Comparison of ENCODE assay signal across 8 mouse cellular contexts in genomic region chr6:83121863-83122710, GRCm38 (mm10). TPM values are rescaled to one million over a fixed set of nuclear protein-coding genes. Genes with fewer than 3 reads are reported as not detected.
DNase-seq lines count a peak whose midpoint lies in the region; ATAC-seq and TF ChIP-seq lines count a peak whose summit lies in the region.

No protein-coding gene starts in this region.

- no peak for TF ChIP-seq CTCF in lung, embryonic 14.5 days (IDR thresholded peaks at IDR 0.05; ENCODE audit: low read depth)

- peak; percentile 65 for DNase-seq in cerebellum, adult 11 months
- DNase-seq in lung, embryonic 14.5 days, result peak; percentile 49
- DNase-seq in lung, postnatal 36 days, result no peak
- no peak for DNase-seq in ovary, postnatal 36 days (ENCODE audit: low spot score)

- H3K36me3 ChIP-seq in lung, embryonic 14.5 days (ENCODE audit: insufficient read depth), result peaks cover 28% of the 10 kb centered on the region
- H3K36me3 ChIP-seq in forebrain, embryonic 15.5 days, result peaks cover 23% of the 10 kb centered on the region; the same call in 1 of the 2 replicates
- peaks cover 36% of the 10 kb centered on the region for H3K36me3 ChIP-seq in liver, embryonic 12.5 days
- peaks cover 13% of the 10 kb centered on the region for H3K36me3 ChIP-seq in stomach, embryonic 15.5 days

- H3K4me3 ChIP-seq in lung, embryonic 14.5 days (ENCODE audit: low read depth, low read length), result peak overlapping the region; percentile 79
- H3K4me3 ChIP-seq in forebrain, embryonic 15.5 days, result peak overlapping the region; percentile 86
- peak overlapping the region; percentile 74 for H3K4me3 ChIP-seq in liver, embryonic 12.5 days
- peak overlapping the region; percentile 59 for H3K4me3 ChIP-seq in stomach, embryonic 15.5 days (replicated peaks)

- peak overlapping the region; percentile 98 for H3K4me2 ChIP-seq in lung, embryonic 14.5 days
- peak overlapping the region; percentile 95 for H3K4me2 ChIP-seq in forebrain, embryonic 15.5 days (replicated peaks)
- peak overlapping the region; percentile 95 for H3K4me2 ChIP-seq in liver, embryonic 12.5 days
- peak overlapping the region; percentile 97 for H3K4me2 ChIP-seq in stomach, embryonic 15.5 days

- ATAC-seq in cerebellum, adult (ENCODE audit: insufficient number of reproducible peaks, low FRiP score, low TSS enrichment), result no peak; the same call in 1 of the 2 replicates
- ATAC-seq in lung, embryonic 14.5 days (ENCODE audit: insufficient read depth), result no peak; the same call in 1 of the 2 replicates
- ATAC-seq in forebrain, embryonic 15.5 days (replicated peaks), result no peak; the same call in 1 of the 2 replicates
- ATAC-seq in liver, embryonic 12.5 days, result peak; percentile 40
- no peak for ATAC-seq in stomach, embryonic 15.5 days (ENCODE audit: insufficient read depth, low FRiP score, low read depth)

- no peaks in the 10 kb centered on the region for H3K9me3 ChIP-seq in lung, embryonic 14.5 days (ENCODE audit: low read depth, low read length)
- no peaks in the 10 kb centered on the region for H3K9me3 ChIP-seq in forebrain, embryonic 15.5 days
- no peaks in the 10 kb centered on the region for H3K9me3 ChIP-seq in liver, embryonic 12.5 days (replicated peaks)
- H3K9me3 ChIP-seq in stomach, embryonic 15.5 days, result no peaks in the 10 kb centered on the region

- peak overlapping the region; percentile 88 for H3K9ac ChIP-seq in lung, embryonic 14.5 days
- H3K9ac ChIP-seq in forebrain, embryonic 15.5 days (replicated peaks), result peak overlapping the region; percentile 69
- H3K9ac ChIP-seq in liver, embryonic 12.5 days, result peak overlapping the region; percentile 88
- peak overlapping the region; percentile 75 for H3K9ac ChIP-seq in stomach, embryonic 15.5 days

- WGBS in lung, embryonic 14.5 days, result 1% methylated on average over 49 of the region's 52 CpGs
- WGBS in forebrain, embryonic 15.5 days, result under 1% methylated on average over 47 of the region's 52 CpGs
- WGBS in liver, embryonic 12.5 days (ENCODE audit: insufficient replicate concordance), result 2% methylated on average over 52 of the region's 52 CpGs
- WGBS in stomach, embryonic 15.5 days, result under 1% methylated on average over 50 of the region's 52 CpGs

- peaks cover 13% of the 10 kb centered on the region for H3K4me1 ChIP-seq in lung, embryonic 14.5 days (ENCODE audit: insufficient read depth)
- peaks cover 54% of the 10 kb centered on the region for H3K4me1 ChIP-seq in forebrain, embryonic 15.5 days
- peaks cover 69% of the 10 kb centered on the region for H3K4me1 ChIP-seq in liver, embryonic 12.5 days
- peaks cover 45% of the 10 kb centered on the region for H3K4me1 ChIP-seq in stomach, embryonic 15.5 days

- H3K27ac ChIP-seq in lung, embryonic 14.5 days (ENCODE audit: low read depth), result peak overlapping the region; percentile 98
- peak overlapping the region; percentile 95 for H3K27ac ChIP-seq in forebrain, embryonic 15.5 days (replicated peaks)
- H3K27ac ChIP-seq in liver, embryonic 12.5 days, result peak overlapping the region; percentile 96
- H3K27ac ChIP-seq in stomach, embryonic 15.5 days, result peak overlapping the region; percentile 98

- H3K27me3 ChIP-seq in lung, embryonic 14.5 days (ENCODE audit: insufficient read depth, low read length), result no peaks in the 10 kb centered on the region
- H3K27me3 ChIP-seq in forebrain, embryonic 15.5 days, result no peaks in the 10 kb centered on the region
- no peaks in the 10 kb centered on the region for H3K27me3 ChIP-seq in liver, embryonic 12.5 days (replicated peaks)
- no peaks in the 10 kb centered on the region for H3K27me3 ChIP-seq in stomach, embryonic 15.5 days (replicated peaks)

RNA-seq across cellular contexts. Expression of gene Wbp1, which starts 0.7 kb away (rescaled TPM):
- 86.0 and 91.5 TPM in 2 replicates for polyA plus RNA-seq in lung, embryonic 14.5 days (2014; fragmentation: Nextera tagmentation; extraction: Ambion mirVana)
- polyA plus RNA-seq in forebrain, embryonic 15.5 days (2015; fragmentation: Nextera tagmentation; extraction: Ambion mirVana), result 229 and 231 TPM in 2 replicates
- polyA plus RNA-seq in liver, embryonic 12.5 days (2016; fragmentation: Nextera tagmentation; extraction: Ambion mirVana), result 35.0 and 37.9 TPM in 2 replicates
- 91.5 and 101 TPM in 2 replicates for polyA plus RNA-seq in stomach, embryonic 15.5 days (2015; fragmentation: Nextera tagmentation; extraction: Ambion mirVana)

RNA-seq across cellular contexts. Expression of gene Ino80b, which starts 3.1 kb away (rescaled TPM):
- polyA plus RNA-seq in lung, embryonic 14.5 days (2014; fragmentation: Nextera tagmentation; extraction: Ambion mirVana), result 12.7 and 13.3 TPM in 2 replicates
- 15.6 and 16.5 TPM in 2 replicates for polyA plus RNA-seq in forebrain, embryonic 15.5 days (2015; fragmentation: Nextera tagmentation; extraction: Ambion mirVana)
- 12.1 and 13.0 TPM in 2 replicates for polyA plus RNA-seq in liver, embryonic 12.5 days (2016; fragmentation: Nextera tagmentation; extraction: Ambion mirVana)
- polyA plus RNA-seq in stomach, embryonic 15.5 days (2015; fragmentation: Nextera tagmentation; extraction: Ambion mirVana), result 11.3 and 11.4 TPM in 2 replicates

RNA-seq across cellular contexts. Expression of gene Mogs, which starts 6.8 kb away (rescaled TPM):
- polyA plus RNA-seq in lung, embryonic 14.5 days (2014; fragmentation: Nextera tagmentation; extraction: Ambion mirVana), result 53.7 and 66.6 TPM in 2 replicates
- 24.2 and 26.7 TPM in 2 replicates for polyA plus RNA-seq in forebrain, embryonic 15.5 days (2015; fragmentation: Nextera tagmentation; extraction: Ambion mirVana)
- 83.5 and 86.9 TPM in 2 replicates for polyA plus RNA-seq in liver, embryonic 12.5 days (2016; fragmentation: Nextera tagmentation; extraction: Ambion mirVana)
- polyA plus RNA-seq in stomach, embryonic 15.5 days (2015; fragmentation: Nextera tagmentation; extraction: Ambion mirVana), result 53.6 and 58.0 TPM in 2 replicates

RNA-seq across cellular contexts. Expression of gene Rtkn, which starts 13.2 kb away (rescaled TPM):
- polyA plus RNA-seq in lung, embryonic 14.5 days (2014; fragmentation: Nextera tagmentation; extraction: Ambion mirVana), result 22.7 and 26.7 TPM in 2 replicates
- 6.1 and 7.0 TPM in 2 replicates for polyA plus RNA-seq in forebrain, embryonic 15.5 days (2015; fragmentation: Nextera tagmentation; extraction: Ambion mirVana)
- polyA plus RNA-seq in liver, embryonic 12.5 days (2016; fragmentation: Nextera tagmentation; extraction: Ambion mirVana), result 11.8 and 12.6 TPM in 2 replicates
- 31.3 and 31.9 TPM in 2 replicates for polyA plus RNA-seq in stomach, embryonic 15.5 days (2015; fragmentation: Nextera tagmentation; extraction: Ambion mirVana)

RNA-seq across cellular contexts. Expression of gene Mrpl53, which starts 13.2 kb away (rescaled TPM):
- 134 TPM in 2 replicates for polyA plus RNA-seq in lung, embryonic 14.5 days (2014; fragmentation: Nextera tagmentation; extraction: Ambion mirVana)
- 121 and 126 TPM in 2 replicates for polyA plus RNA-seq in forebrain, embryonic 15.5 days (2015; fragmentation: Nextera tagmentation; extraction: Ambion mirVana)
- 101 and 105 TPM in 2 replicates for polyA plus RNA-seq in liver, embryonic 12.5 days (2016; fragmentation: Nextera tagmentation; extraction: Ambion mirVana)
- 122 and 136 TPM in 2 replicates for polyA plus RNA-seq in stomach, embryonic 15.5 days (2015; fragmentation: Nextera tagmentation; extraction: Ambion mirVana)

Comparison
In these comparisons a context has a peak if more than half of its experiments do, and no peak if none do; other contexts are left out.
1. DNase-seq: peak in cerebellum, adult 11 months (single experiment) and lung, embryonic 14.5 days (single experiment); none in lung, postnatal 36 days (single experiment) and ovary, postnatal 36 days (single experiment).
2. Peak in every context shown above with its lines, with median percentiles within 50 percentile points of each other: H3K27ac ChIP-seq, H3K4me2 ChIP-seq, H3K4me3 ChIP-seq and H3K9ac ChIP-seq.